Mouse (Mus musculus) adrenal gland, postnatal 36 days (tissue): ENCODE results near the gene Thsd4. TPM values are rescaled to one million over a fixed set of nuclear protein-coding genes. Genes with fewer than 3 reads are reported as not detected.

Experiments
- DNase-seq, 2 experiments: peaks; one replicate each; pipeline ENCODE4 v3.0.0; 2021; ENCODE audit warnings: mixed read lengths in 1 of 2
- total RNA-seq, 2 experiments: library from RNA; stranded (reverse); gene quantifications; 2 replicates each; pipeline ENCODE4 v1.2.3; 2021

Gene Thsd4
- total RNA-seq, 2 experiments from 2014 or later, result 4.9 to 6.3 TPM

- peak in 1 of 2 experiments; percentile 8 for DNase-seq
Observed at GRCm38 (mm10) chr9:60264586-60265325, 257.1 kb downstream of the Thsd4 start.

GRCm38 (mm10) chr9:60262515-60263140 lies 259.2 kb downstream of the Thsd4 start:
- no peak for DNase-seq

GRCm38 (mm10) chr9:60259626-60260025 lies 262.2 kb downstream of the Thsd4 start:
- DNase-seq, result no peak

GRCm38 (mm10) chr9:60251765-60252164 lies 270.1 kb downstream of the Thsd4 start:
- DNase-seq, result peak; percentile 18 to 51

GRCm38 (mm10) chr9:60250403-60250802 lies 271.4 kb downstream of the Thsd4 start:
- DNase-seq, result no peak

GRCm38 (mm10) chr9:60247998-60248397 lies 273.8 kb downstream of the Thsd4 start:
- no peak for DNase-seq

- DNase-seq, result peak; percentile 57 to 71
Observed at GRCm38 (mm10) chr9:60244943-60245342, 276.9 kb downstream of the Thsd4 start.

GRCm38 (mm10) chr9:60243503-60243902 lies 278.3 kb downstream of the Thsd4 start:
- DNase-seq, result peak; percentile 8 to 24

GRCm38 (mm10) chr9:60237667-60238066 lies 284.2 kb downstream of the Thsd4 start:
- peak; percentile 59 to 68 for DNase-seq

GRCm38 (mm10) chr9:60236155-60236554 lies 285.7 kb downstream of the Thsd4 start:
- no peak for DNase-seq

- DNase-seq, result no peak
Observed at GRCm38 (mm10) chr9:60234233-60235115, 287.4 kb downstream of the Thsd4 start.

- no peak for DNase-seq
Observed at GRCm38 (mm10) chr9:60231981-60232881, 289.6 kb downstream of the Thsd4 start.

- no peak for DNase-seq
Observed at GRCm38 (mm10) chr9:60229496-60229895, 292.4 kb downstream of the Thsd4 start.

GRCm38 (mm10) chr9:60227727-60228126 lies 294.1 kb downstream of the Thsd4 start:
- DNase-seq, result no peak

- no peak for DNase-seq
Observed at GRCm38 (mm10) chr9:60226679-60227078, 295.2 kb downstream of the Thsd4 start.

GRCm38 (mm10) chr9:60226155-60226554 lies 295.7 kb downstream of the Thsd4 start:
- DNase-seq, result no peak

- DNase-seq, result no peak
Observed at GRCm38 (mm10) chr9:60225453-60225852, 296.4 kb downstream of the Thsd4 start.

GRCm38 (mm10) chr9:60224039-60224695 lies 297.7 kb downstream of the Thsd4 start:
- no peak for DNase-seq

- no peak for DNase-seq
Observed at GRCm38 (mm10) chr9:60220431-60220830, 301.4 kb downstream of the Thsd4 start.

GRCm38 (mm10) chr9:60218396-60218795 lies 303.4 kb downstream of the Thsd4 start:
- no peak for DNase-seq

GRCm38 (mm10) chr9:60216029-60216428 lies 305.8 kb downstream of the Thsd4 start:
- peak; percentile 81 for DNase-seq
